Mouse (Mus musculus) CD8-positive naive resting alpha-beta T cell, adult 2 months (primary cell): ENCODE data around the gene Tpst1.
A peak's percentile ranks its signal among the peaks of the same experiment; 100 is the strongest.

ENCODE experiments used
- DNase-seq, 2 experiments: peaks; one replicate each; pipeline ENCODE4 v3.0.0; 2022; ENCODE audit warnings: low read depth in 2 of 2, low spot score in 2 of 2

Tpst1 gene

GRCm38 (mm10) chr5:130088612-130089011 is 15.5 kb downstream of the Tpst1 start:
- DNase-seq, result no peak

GRCm38 (mm10) chr5:130089177-130089576 is 16.1 kb downstream of the Tpst1 start:
- no peak for DNase-seq

- no peak for DNase-seq
Measured at GRCm38 (mm10) chr5:130089626-130090393, 16.7 kb downstream of the Tpst1 start.

- no peak for DNase-seq
Measured at GRCm38 (mm10) chr5:130096754-130097153, 23.6 kb downstream of the Tpst1 start.

- DNase-seq, result no peak
Measured at GRCm38 (mm10) chr5:130097837-130098236, 24.7 kb downstream of the Tpst1 start.

- DNase-seq, result no peak
Measured at GRCm38 (mm10) chr5:130101724-130102123, 28.6 kb downstream of the Tpst1 start.

- DNase-seq, result no peak
Measured at GRCm38 (mm10) chr5:130109348-130109747, 36.2 kb downstream of the Tpst1 start.

GRCm38 (mm10) chr5:130110632-130111464 is 37.7 kb downstream of the Tpst1 start:
- DNase-seq, result no peak

- DNase-seq, result no peak
Measured at GRCm38 (mm10) chr5:130112653-130113052, 39.5 kb downstream of the Tpst1 start.

- no peak for DNase-seq
Measured at GRCm38 (mm10) chr5:130116116-130116515, 43.0 kb downstream of the Tpst1 start.

GRCm38 (mm10) chr5:130116857-130117256 is 43.7 kb downstream of the Tpst1 start:
- no peak for DNase-seq

- no peak for DNase-seq
Measured at GRCm38 (mm10) chr5:130117932-130118331, 44.8 kb downstream of the Tpst1 start.

- DNase-seq, result no peak
Measured at GRCm38 (mm10) chr5:130119236-130119635, 46.1 kb downstream of the Tpst1 start.

GRCm38 (mm10) chr5:130120070-130120736 is 47.1 kb downstream of the Tpst1 start:
- no peak for DNase-seq

GRCm38 (mm10) chr5:130120904-130121303 is 47.8 kb downstream of the Tpst1 start:
- no peak for DNase-seq

GRCm38 (mm10) chr5:130122355-130122754 is 49.2 kb downstream of the Tpst1 start:
- DNase-seq, result no peak

- no peak for DNase-seq
Measured at GRCm38 (mm10) chr5:130124271-130124670, 51.1 kb downstream of the Tpst1 start.

GRCm38 (mm10) chr5:130128686-130129523 is 55.8 kb downstream of the Tpst1 start:
- no peak for DNase-seq

- no peak for DNase-seq
Measured at GRCm38 (mm10) chr5:130129524-130129793, 56.3 kb downstream of the Tpst1 start.

GRCm38 (mm10) chr5:130136597-130136996 is 63.5 kb downstream of the Tpst1 start:
- DNase-seq, result no peak

GRCm38 (mm10) chr5:130139393-130139792 is 66.3 kb downstream of the Tpst1 start:
- peak; percentile 55 to 66 for DNase-seq
